Mouse (Mus musculus) cerebellum, adult 11 months (tissue): ENCODE results near the gene Aspg.

Experiments used
- DNase-seq: peaks from one replicate; pipeline ENCODE4 v3.0.0; 2022

The Aspg gene

DNA sequence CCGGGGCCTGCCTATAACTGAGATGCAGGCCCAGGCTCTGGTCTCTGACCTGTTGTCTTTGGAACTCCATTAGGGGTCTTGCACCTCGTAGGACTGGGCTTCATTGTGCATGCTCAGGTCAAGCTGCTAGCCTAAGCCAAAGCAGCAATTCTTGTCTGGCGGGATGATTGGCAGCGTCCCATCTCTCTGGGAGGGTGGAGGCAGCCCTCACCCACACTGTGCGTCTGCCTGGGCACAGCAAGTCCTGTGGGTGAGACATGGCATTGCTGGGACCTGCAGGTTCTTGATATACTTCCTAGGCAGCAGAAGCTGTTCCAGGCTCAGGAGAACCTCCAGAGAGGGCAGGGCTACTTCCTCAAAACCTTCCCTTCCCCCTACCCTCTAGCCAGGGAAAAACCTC is 10.5 kb downstream of the Aspg start:
- no peak for DNase-seq

- DNase-seq: no peak
Observed at GRCm38 (mm10) chr12:112117649-112118048, 11.2 kb downstream of the Aspg start.

DNA sequence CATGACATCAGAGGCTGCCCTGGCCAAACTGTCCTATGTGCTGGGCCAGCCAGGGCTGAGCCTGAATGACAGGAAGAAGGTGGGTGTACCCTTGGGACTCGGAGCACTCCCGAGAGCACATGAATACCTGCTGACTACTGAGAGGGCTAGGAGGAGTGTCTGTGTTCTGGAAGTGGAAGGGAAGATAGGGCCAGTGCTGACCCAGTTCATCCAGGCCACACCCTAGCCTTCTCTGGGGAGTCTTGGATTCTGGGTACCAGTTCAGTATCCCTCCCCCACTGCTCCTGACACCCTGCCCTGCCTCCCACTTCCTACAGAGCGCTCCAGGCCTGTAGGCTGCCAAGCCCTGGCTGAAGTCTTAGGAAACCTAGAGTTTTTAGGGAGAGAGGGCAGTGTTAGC is 14.7 kb downstream of the Aspg start:
- DNase-seq: no peak

- no peak for DNase-seq
Observed at GRCm38 (mm10) chr12:112125903-112126302, 19.4 kb downstream of the Aspg start.

DNA sequence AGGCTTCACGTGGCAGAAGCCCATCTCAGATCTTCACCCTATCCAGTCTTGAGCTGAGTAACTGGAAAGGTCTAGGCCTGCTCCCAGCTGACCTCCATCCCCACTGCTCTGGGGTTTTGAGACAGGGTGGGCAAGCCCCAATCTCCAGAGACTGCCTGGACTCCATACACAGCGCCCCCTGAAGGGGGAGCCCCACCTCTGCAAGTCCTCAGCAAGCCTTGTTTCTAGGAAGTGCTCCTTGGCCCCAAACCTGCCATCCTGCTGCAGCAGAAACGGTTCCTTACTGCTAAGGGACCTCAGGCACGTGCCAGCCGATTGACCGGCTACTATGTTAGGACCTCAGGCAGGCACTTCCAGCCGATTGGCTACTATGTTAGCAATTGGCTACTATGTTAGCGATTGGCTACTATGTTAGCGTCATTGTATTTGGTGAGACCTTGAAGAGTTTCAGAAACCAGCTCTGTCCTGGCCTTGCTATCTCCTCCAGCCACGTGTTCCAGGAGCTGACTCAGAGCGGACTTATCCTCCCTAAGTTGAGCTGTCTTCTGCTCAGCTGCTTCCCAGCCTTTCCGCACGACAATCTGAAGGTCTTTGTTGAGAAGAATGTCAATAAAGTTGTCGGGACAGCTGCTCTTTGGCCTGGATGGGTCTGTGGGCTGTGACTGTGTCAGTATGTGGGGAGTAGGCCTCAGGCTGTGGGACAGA is 20.6 kb downstream of the Aspg start:
- no peak for DNase-seq

DNA sequence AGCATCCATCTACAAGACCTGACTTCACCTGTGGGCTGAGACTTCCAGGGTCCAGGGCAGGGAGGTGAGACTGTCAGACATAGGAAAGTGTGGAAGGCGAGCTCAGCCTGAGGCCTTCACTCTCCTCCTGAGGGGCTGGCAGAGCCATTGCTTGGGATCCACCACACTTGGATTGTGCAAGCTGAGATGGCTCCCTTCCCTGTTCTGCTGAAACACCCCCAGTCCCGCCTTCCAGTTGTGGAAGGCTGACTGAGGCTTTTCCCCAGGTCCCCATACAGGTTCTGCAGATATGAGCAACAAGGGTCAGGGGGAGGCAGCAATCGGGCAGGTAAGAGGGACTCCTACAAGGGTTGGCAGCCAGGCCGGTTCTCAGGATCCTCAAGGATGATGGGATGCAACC is 22.0 kb downstream of the Aspg start:
- no peak for DNase-seq

GRCm38 (mm10) chr12:112129300-112129856 is 22.9 kb downstream of the Aspg start:
- no peak for DNase-seq

DNA sequence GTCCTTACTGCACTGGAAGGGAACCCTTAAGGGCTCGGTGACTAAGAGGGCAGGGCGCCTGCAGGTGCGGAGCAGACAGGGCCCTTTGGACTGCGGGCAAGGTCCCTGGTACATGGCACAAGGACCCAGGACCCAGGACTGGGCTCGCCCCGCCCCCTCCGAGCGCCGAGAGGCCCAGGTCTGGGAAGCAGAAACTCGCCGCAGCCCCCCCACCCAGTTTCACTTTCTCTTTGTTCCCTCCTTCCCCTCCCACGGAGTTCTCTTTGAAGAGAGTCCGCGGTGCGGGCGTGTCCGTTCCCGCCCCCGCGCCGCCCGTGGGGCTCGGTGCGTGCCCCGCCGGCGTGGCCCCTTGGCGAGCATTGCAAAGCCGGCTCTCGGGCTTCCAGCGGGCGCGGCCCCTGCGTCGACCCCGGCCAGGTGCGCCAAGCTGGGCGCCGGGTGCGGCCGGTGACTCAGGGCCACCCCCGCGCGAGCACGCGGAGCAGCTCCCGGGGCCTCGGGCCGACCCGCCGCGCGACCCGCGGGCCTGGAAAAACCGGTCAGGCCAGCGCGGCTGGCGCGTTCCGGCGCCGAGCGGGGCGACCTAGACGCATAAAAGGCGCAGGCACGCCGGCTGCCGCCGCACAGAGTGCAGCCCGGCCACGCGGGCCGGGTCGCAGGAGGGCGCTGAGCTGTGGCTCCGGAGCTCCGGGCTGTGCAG is 23.8 kb downstream of the Aspg start:
- DNase-seq: no peak

DNA sequence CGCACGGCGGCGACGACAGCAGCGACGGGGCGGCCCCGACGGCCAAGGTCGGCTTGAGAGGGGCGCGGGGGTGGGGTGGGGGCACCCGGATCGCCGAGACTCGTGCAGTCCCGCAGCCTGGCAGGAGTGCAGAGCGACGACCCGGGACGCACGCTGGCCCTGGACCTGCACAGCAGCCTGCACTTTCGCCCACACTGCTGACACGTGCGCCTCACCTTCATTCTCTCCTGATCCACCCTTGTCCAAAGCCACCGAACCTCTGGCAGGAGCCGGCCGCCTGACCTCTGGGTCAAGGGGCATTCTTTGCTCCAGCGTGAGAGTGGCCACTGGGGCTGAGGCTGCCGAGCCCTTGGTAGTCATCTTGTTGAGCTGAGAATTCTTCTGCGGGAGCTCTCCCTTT is 24.5 kb downstream of the Aspg start:
- DNase-seq: no peak

- DNase-seq: no peak
Observed at GRCm38 (mm10) chr12:112140231-112140630, 33.8 kb downstream of the Aspg start.

- no peak for DNase-seq
Observed at GRCm38 (mm10) chr12:112140745-112141144, 34.3 kb downstream of the Aspg start.

DNA sequence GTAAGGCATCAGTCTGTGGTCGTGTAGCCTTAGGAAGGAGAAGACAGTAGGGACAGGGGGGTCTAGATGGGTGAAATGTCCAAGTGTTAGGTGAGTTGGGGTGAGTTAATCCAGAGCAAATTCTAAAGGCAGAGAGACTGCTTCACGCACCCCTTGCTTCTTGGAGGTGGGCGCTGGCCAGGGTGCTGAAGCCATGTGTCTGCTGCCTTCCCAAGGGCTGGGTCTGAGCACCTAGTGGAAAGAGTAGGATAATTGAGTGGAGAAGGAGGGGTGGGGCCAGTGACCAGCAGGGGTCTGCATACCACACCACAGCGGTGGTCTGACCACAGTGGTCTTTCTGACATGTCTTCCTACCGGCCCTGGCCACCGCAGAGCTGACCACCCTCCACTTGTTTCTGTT is 34.8 kb downstream of the Aspg start:
- DNase-seq: no peak

DNA sequence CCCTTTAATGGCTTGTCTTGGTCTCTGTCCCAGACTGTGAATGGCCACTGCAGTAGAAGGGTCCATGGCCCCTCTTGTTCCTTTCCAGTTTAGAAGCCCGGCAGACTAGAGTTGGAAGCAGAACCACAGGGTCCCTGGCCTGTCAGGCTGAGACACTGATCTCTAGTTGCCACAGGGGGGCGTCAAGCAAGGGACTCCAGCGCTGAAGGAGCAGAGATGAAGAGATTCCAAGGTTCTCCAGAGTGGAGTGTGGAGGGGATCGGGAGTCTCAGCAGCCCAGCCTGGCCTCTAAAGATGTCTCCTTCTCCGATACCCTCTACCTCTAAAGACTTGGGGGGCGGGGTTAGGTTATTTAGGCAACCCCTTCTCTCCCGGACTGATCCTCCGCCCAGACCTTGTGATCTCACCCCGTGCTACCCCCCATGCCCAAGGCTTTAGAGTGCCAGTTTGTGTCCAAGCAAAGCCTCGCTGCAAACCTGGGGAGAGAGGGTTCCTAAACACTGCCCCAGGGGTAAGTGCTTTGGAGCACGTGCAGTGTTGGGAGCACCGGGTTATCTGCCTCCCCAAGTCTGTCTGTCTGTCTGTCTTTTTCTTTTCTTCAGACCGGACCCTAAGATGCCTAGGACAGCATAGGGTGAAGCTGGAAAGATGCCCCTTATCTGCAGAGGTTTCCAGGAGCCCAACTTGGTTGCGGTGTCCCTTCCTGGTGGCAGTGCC is 36.8 kb downstream of the Aspg start:
- no peak for DNase-seq

DNA sequence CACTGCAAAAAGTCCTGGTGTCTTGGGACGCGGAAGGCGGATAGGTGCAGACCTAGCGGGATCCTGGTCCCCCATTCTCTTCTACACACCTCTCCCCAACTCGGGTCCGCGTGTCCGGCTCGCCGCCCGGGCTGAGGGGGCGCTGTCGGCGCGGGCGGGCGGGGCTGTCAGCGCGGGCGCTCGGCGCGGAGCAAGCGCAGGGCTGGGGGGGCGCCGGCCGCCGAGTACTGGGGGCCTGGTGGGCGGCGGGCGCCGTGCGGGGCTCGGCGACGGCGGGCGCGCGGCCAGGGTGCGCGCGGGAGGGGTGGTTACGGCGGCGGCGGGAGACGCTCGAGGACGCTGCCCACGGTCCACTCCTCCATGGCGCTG is 37.3 kb downstream of the Aspg start:
- DNase-seq: no peak

GRCm38 (mm10) chr12:112144377-112145115 is 38.1 kb downstream of the Aspg start:
- DNase-seq: no peak

DNA sequence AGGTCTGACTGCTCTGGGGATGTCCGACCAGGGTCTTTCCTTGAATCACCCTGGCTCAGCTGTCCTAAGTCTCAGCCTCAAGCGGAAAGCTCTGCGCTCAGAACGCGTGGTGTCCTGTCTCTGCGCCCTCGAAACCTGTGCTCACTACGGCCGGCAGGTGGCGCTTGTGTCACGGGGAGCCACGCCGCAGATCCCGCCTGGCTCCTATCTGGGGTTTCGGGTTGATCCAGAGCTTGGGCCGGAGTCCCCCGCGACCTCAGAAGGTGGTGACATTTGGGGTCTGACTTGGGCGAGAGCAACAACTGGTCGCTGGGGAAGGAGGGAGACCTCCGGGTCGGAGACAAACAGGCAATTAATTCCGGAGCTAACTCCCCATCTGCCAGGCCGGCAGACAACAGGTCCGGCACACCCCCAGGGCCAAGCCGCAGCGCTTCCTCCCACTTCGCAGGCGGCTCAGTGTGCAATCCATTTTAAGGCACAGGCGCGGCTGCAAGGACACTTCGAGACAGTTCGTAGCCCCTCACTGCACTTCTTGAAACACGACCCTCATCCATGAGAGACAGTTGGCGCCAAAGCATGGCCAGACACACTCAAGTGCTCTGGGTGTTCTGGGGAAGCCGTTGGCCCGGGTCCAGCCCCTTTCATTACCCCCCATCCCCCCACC is 38.9 kb downstream of the Aspg start:
- DNase-seq: peak; percentile 69

- no peak for DNase-seq
Observed at GRCm38 (mm10) chr12:112145875-112146651, 39.6 kb downstream of the Aspg start, which contains the start of gene Kif26a. Kif26a (plus strand) TSS chr12:112146208.

GRCm38 (mm10) chr12:112147365-112147764 is 40.9 kb downstream of the Aspg start:
- DNase-seq: no peak

DNA sequence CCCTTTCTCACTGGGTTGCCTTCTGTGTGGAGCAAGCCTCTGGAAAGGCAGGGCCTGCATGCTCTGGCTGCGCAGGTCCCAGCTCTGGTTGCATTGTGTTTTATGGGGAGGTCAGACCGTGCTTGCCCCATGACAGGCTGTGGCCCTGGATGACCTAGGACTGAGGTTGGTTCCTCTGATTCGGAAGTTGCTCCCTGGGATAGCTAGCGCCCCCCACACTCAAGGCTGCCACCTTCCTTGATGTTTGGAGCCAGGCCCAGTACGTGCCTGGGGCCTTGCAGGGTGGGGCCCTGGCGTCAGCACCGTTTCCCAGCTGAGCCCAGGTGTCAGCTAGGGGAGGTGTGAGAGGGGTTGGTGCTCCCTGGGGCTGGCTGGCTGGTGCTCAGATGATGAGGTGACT is 43.5 kb downstream of the Aspg start:
- DNase-seq: no peak

GRCm38 (mm10) chr12:112151244-112151979 is 44.9 kb downstream of the Aspg start:
- DNase-seq: no peak

- no peak for DNase-seq
Observed at GRCm38 (mm10) chr12:112151980-112152362, 45.5 kb downstream of the Aspg start.
